Mouse (Mus musculus) kidney, adult 8-10 months (tissue): ENCODE results near the gene Rnf111.
A peak's percentile ranks its signal among the peaks of the same experiment; 100 is the strongest.

Source experiments
- DNase-seq, 2 experiments: peaks; one replicate each; pipeline ENCODE4 v3.0.0; 2022

Rnf111 gene

DNA sequence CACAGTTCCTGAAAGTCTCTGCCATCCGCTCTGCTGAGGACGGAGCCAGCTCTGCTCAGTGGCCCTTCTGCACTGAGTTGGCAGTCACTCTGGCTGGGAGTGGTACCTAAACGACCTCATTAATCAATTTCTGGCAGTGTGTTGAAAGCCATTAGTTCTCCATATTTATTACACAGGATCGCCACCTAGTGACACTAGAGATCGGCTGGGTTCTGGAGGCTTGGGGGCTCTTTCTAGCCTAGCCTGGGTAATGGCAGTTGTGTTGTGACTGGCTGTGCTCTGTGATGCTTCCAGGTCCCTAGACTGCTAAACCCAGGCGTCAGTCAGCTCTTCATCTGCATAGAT, 111.0 kb downstream of the Rnf111 start:
- peak; percentile 15 to 20 for DNase-seq

DNA sequence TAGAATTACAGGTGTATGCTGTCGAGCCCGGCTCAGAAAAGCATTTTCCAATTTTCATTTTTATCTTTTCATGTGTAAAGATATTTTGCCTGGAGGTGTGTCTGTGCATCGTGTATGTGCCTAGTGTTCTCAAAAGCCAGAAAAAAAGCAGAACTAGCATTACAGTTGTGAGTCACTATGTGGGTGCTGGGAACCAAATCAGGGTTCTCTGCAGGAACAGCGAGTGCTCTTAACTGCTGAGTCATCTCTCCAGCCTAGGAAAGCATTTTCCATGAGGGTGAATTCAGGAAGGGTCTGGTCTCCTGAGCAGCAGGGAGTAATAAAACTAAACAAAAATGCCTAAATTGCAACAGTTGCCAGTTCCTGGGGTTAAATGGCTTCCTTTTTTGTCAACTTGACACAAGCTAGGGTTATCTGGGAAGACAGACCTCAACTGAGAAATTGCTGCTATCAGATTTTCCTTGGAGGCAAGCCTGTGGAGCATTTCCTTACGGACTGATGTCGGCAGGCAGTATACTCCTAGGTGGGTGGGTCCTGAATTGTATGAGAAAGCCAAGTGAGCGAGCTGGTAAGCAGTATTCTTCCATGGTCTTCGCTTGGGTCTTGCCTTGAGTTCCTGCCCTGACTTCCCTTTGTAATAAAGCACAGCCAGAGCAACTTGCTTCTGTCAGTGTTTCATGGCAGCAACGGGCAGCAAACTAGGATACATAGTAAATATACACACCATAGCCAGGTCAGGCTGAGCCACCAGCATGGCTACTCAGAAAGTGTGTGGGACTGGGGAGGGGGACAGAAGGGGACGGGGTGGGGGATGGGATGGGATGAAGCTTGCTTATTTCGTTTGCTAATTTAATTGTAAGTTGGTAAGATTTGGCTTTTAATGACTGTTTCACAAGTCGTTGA, 111.6 kb downstream of the Rnf111 start:
- no peak for DNase-seq

DNA sequence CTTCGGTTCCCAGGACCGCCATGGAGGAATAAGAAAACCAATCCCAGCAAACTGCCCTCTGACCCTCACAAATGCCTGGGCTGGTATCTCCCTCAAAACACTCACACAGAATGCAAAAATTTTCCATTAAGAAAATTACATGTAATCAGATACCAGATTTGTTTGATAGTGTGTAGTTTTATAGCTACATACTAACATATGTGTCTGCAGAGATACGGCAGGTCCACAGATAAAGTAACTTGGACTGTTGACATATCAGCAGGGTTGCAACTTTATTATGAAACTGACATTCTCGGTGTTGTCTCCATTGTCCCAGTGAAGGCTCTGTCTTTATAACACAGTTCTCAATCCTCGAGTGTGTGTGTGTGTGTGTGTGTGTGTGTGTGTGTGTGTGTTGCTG, 112.5 kb downstream of the Rnf111 start:
- no peak for DNase-seq

DNA sequence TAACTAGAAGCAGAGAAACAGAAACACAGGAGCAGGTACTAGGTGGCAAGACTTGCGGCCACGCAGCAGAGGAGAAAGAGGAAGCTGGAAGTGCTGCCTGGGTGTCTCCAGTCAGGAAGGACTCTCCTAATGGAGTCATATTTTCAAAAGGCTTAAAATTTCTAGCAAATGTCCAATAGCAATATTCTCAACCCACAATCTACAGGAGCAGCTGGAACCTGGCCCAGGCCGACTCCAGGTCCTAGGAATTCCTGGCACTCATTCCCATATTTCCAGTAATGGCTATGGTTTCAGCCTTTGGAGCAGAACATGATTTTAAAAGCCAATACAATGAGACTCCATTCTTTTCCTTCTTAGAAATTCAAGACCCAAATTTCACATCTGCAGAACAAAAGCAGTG, 114.0 kb downstream of the Rnf111 start:
- no peak for DNase-seq

DNA sequence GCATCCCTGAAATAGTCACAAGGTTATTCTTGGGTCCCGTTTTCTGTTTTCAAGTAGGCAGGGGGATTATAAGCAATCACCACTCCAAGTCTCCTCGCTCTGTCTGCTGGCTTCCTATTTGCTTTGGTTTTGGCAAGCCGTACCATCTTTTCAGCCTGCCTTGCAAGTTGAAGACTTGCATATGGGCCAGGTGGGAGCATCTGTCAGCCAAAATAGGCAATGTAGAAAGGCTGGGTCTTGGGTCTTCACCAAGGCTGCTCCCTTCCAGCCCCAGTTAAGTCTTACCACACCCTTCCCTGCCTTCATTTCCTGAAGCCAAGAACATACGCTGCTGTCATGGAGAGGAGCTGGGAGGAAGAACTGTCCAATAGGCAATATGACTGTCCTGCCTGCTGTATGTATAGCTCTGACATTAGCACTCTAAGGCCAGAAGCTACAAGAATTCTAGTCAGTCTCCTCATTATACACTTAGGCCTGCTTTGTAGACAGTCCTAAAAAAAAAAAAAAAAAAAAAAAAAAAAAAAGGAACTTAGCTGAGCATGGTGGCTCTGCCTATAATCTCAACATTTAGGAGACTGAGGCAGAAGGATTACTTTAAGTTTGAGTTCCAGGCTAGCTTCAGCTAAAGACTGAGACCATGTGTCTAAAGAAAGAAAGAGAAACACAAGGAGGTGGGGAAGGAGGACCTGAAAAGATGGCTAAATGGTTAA, 116.0 kb downstream of the Rnf111 start:
- DNase-seq: no peak

DNA sequence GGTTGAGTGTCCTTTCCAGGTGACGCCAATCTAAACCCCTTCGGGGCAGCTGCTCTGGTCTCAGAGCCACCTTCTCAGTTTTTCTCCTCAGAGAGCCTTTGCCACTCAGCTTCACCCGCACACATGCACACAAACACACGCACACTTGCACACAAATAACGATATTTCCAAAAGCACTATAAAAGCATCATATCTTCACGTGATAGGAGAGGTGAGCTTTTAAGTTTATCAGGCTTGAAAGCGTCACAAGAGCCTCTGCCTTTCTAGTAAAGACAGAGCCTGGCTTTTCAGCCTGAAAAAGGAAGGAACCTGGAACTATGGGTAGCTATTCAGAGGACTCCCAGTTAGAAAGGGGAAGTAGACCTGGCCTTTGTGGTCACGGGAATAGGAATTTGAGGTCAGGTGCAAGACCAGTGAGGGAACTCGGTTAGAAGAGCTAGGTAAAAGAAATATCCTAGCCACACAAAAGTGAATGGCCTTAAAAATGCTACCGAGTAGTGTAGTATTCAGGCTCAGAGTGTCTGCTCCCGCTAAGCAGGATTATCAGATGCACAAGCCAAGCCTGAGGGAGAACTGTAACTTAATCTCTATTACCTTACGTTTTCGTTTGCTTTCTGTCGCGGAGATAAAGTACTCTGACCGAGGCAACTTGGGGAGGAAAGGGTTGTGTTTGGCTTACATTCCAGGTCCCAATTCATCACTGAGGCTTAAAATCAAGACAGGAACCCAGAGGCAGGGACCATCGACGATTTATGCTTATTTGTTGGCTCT, 118.4 kb downstream of the Rnf111 start:
- DNase-seq: no peak

DNA sequence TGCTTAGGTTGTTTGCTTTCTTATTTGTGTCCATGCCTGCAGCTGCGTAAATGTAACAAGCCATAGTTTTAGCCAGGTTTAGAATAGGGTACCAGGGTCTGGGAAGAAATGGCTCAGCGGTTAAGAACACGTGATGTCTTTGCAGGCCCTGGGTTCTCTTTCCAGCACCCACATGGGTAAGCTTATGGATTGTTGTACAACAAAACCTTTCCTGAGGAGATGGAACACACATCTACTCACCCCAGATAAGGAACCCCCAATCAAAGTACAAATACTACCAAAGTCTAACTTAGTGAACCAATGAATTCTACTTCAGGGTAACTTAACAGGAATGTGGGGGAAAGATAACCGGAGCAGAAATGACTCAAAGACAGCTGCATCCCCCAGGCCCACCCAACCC, 119.0 kb downstream of the Rnf111 start:
- no peak for DNase-seq

DNA sequence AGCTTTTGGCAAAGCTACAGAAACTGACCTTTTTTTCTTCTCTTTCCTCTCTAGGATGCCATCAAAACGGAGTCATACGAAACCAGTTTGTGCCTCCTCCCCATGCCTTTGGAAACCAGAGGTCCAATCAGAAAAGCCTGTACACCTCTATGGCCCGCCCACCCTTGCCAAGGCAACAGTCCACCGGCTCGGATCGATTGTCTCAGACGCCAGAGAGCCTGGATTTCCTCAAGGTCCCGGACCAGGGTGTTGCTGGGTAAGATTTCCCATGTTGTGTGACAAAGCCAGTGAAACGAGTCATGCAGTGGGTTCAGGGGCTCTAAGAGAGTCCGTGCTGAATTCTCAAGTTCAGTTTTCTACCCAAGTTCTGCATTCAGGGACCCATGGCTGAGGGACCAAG, 119.8 kb downstream of the Rnf111 start:
- no peak for DNase-seq

DNA sequence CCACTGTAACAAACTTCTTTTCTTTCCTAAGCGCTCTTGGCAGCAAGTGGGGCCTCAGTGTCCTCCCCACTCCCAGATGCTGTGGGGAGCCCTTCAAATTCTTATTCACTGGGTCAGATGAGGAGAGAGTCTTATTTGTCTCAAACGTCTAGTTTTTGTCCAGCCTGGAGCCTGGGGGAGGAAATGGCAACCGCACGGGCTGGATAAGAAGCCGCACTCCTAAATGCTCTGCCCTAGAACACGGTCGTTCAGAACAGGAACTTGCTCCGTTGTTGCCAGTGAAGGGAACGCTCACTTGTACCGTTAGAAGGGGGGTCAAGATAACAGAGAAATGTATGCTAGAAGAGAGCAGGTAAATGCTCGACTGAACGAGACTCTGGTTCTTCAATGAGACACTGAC, 121.4 kb downstream of the Rnf111 start:
- no peak for DNase-seq

DNA sequence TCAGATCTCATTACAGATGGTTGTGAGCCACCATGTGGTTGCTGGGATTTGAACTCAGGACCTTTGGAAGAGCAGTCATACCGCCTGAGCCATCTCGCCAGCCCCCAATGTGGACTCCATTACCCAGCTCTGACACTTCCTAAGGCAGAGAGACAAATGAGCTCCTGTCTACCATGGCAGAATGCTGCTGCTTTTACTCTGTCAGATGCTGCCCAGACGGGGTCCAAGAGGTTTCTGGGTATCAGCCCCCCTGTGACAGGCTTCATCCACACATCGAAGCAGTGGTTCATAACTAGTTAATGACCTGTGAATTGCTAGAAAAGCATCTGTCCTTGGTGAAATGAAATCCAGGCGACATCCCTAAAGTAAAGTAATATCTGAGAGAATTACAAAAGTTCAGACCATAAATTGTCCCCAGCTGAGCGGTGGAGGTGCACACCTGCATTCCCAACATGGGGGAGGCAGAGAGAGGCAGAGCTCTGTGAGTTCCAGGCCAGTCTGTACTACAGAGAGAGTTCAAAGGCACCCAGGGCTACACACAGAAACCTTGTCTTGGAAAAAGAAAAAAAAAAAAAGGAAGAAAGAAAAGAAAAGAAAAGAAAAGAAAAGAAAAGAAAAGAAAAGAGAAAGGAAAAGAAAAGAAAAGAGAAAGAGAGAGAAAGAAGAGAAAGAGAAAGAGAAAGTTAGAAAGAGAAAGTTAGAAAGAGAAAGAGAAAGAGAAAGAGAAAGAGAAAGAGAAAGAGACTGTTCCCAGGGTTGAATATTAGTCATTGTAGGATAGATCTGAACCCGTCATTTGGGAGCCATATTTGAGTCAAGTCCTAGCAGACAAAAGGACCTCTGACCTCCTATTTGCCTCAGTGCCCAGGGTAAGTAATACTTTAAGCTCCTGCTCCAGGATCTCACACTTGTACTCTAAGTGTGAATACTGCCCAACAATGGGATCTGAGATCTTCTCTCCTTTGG, 123.7 kb downstream of the Rnf111 start:
- no peak for DNase-seq
